In the genomic region with DNA sequence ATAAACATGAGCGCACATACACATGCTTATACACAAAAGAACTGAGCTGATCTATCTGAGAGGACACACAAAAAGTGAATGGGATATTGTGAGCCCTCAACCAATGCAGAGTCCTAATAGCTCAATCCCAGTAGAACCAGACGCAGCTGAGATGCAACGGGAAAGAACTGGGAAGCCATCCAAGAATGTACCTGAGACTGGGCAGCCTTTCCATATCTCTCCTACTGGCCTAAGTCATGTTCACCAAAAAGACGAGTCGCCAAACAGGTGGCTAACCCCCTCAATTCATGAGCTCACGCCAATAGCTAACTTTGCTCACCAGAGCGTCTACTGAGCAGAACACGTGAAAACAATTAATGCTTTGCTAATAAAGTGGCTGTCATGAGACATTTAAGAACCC, we compare ENCODE assay signal across 12 mouse cellular contexts.
"Had no signal": no experiment of that assay in that cellular context is flagged by ENCODE, and none has a peak within 500 bp of the region (broad histone marks: within the 10 kb centered on the region; RNA-seq: fewer than 3 reads in every experiment).

No protein-coding gene starts in this region.

- H3K27ac ChIP-seq: kidney, postnatal 0 days; layer of hippocampus, adult 2 months; limb, embryonic 13.5 days; liver, embryonic 14.5 days; midbrain, embryonic 12.5 days; neural tube, embryonic 13.5 days; stomach, postnatal 0 days had no signal

- H3K9ac ChIP-seq: limb, embryonic 13.5 days; liver, embryonic 14.5 days; midbrain, embryonic 12.5 days; neural tube, embryonic 13.5 days had no signal

- DNase-seq: left cerebral cortex, postnatal 4 days; lung, adult 18-20 months; right cerebral cortex, postnatal 25 days; thymus, postnatal 14 days had no signal

- H3K27me3 ChIP-seq: limb, embryonic 13.5 days; midbrain, embryonic 12.5 days; neural tube, embryonic 13.5 days had no signal

- H3K4me2 ChIP-seq: limb, embryonic 13.5 days; midbrain, embryonic 12.5 days; neural tube, embryonic 13.5 days had no signal

- H3K36me3 ChIP-seq: limb, embryonic 13.5 days had no signal

- ATAC-seq: midbrain, embryonic 16.5 days had no signal

- H3K9me3 ChIP-seq: limb, embryonic 13.5 days; midbrain, embryonic 12.5 days; neural tube, embryonic 13.5 days had no signal

- H3K4me3 ChIP-seq: layer of hippocampus, adult 2 months; limb, embryonic 13.5 days; midbrain, embryonic 12.5 days; neural tube, embryonic 13.5 days had no signal
